Mouse (Mus musculus): Measurements from ENCODE around the gene Sacs.
A peak's percentile ranks its signal among the peaks of the same experiment; 100 is the strongest.
"Not testable (repeated sequence)": the region's sequence is repeated elsewhere in the genome, so short reads cannot be mapped to it uniquely, and the experiment has no call there.

Sacs gene

DNA sequence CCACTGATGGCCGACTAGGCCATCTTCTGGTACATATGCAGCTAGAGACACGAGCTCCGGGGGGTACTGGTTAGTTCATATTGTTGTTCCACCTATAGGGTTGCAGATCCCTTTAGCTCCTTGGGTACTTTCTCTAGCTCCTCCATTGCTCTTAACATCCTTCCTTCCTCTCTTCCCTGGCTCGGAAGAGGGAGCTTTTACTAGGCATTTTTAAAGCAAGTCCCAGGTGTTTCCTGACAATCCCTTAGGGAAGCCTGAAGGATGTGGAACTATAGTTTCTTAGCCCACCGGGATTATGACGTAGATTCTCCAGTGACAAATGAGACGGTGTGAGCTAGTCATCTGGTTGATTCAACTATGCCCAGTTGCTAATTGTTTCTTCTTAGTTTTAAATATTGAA lies 19.2 kb downstream of the Sacs start:
- not testable (repeated sequence) for DNase-seq (ENCODE audit: low read depth in 2 of 2, low spot score in 2 of 2)

DNA sequence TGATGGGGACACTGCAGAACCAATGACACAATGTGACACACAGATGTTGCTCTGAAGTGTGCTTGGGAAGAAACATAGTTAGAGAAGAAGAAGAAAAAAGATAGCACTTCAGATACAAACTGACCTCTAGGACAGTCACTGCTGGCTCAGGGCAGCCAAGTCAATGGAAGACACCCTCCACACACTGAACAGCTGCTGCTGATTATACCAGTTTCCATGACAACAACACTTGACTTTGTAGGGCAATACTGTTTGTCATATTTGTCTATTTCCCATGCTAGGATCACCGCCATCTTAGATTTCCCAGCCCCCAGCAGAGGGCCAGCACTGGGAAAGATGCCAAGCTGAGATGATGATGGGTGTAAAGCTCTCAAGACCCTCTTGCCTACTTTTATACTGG lies 22.7 kb downstream of the Sacs start:
- no peak for DNase-seq (ENCODE audit: low read depth in 2 of 2, low spot score in 2 of 2)

DNA sequence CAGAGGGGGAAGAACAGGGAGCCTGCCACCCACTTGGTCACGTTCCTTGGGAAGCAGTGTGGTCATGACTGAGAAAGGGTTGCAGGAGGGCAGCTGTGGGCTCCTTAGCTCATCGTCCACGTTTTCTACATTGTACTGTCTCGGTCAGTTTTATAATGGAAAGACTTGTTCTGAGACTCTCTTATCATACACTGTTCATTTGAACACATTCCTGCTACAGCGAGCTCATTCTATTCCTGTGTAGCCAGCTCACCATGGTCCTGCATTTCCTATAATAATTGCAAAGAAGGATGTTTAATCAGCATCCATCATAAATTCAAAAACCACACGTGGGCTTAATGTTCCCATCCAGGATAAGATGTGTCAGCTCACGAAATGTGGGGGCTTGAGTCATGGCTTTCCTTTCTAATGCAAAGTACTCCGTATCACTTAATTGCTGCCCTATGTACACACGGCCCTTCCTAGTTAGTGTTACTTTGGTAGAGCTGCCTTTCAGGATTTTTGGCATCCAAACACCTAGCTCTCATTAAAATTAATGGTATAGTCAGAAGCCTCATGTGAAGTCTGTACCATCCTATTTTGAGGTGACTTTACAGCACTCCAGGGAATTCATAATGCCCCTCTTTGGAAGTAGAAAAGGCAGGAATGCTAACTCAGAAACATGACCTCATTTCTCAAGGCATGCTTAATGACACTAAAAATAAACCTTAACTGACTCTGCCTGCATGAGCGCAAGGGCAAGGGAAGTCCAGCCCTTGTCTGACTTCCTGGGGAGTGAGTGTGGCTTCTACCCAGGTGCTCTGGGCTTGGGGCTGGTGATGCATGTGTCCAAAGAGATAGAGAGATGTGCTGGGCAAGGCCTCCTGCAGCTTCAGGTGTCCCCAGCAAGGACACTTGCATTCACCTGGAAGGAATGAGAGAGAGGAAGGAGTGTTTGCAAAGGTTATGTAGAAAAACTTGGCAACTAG lies 23.4 kb downstream of the Sacs start:
- no peak for DNase-seq (ENCODE audit: low read depth in 2 of 2, low spot score in 2 of 2)

DNA sequence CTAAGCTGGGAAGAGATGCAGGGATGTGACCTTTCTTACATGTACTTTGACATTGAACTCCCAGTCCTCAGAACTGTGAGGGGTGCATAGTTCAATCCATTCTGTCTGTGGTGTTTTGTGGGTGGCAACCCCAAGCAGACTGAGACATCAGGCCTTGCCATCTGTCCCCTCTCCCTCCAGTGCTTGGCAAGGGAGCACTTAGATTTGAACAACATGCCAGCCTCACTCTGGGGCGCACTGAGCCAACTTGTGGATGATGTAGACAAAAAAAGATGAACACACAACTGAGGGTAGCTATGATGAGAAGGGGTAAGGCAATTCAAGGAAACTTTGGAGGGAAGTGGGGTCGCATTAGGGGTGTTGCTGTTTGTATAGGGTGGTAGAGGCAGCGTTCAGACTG lies 26.2 kb downstream of the Sacs start:
- DNase-seq (ENCODE audit: low read depth in 2 of 2, low spot score in 2 of 2): no peak

DNA sequence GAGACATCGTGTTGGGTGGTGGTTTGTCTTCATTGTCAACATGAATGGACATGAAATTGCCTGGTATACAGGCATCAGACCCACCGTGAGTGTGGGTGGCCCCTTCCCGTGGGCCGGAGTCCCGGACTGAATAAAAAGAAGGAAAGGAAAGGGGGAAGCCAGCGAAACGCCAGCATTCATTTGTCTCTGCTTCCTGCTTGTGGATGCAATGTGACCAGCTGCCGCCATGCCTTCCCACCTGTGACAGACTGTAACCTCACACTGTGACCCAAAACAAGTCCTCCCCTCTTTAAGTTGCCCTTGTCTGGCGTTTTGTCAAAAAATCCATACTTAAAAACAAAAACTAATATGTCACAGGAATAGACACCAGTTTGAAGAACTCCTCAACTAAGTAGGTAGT lies 27.7 kb downstream of the Sacs start:
- no peak for DNase-seq (ENCODE audit: low read depth in 2 of 2, low spot score in 2 of 2)

DNA sequence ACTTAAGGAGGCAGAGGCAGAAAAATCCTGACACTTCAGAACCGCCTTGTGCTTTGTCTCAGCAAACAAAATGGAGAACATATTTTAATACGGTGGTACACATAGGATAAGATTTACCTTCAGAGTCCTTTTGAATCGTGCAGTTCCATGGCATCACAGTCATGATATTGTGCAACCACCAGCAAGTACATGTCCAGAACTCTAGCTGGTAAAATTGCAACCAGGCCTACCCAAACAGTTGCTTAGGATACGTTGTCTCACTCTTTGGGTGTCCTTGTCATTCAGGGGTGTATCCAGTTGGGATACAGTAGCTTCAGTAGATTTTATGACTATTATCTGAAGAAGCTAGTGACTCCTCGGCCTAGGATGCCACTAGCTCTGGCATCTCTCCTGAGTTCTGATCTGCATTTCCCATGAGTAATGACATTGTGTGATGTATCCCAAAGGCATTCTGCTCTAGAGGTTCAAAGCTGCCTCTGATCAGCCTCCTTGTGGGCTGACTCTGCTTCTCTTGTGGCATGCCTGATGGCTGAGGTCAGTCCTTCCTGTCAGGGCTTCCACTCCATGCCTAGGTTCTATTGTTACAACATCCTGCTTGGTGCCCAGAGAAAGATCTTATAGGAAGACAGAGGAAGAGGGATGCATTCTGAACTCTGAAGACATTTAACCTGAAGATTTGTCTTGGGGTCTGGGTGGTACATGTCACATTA lies 33.2 kb downstream of the Sacs start:
- DNase-seq (ENCODE audit: low read depth in 2 of 2, low spot score in 2 of 2): no peak

DNA sequence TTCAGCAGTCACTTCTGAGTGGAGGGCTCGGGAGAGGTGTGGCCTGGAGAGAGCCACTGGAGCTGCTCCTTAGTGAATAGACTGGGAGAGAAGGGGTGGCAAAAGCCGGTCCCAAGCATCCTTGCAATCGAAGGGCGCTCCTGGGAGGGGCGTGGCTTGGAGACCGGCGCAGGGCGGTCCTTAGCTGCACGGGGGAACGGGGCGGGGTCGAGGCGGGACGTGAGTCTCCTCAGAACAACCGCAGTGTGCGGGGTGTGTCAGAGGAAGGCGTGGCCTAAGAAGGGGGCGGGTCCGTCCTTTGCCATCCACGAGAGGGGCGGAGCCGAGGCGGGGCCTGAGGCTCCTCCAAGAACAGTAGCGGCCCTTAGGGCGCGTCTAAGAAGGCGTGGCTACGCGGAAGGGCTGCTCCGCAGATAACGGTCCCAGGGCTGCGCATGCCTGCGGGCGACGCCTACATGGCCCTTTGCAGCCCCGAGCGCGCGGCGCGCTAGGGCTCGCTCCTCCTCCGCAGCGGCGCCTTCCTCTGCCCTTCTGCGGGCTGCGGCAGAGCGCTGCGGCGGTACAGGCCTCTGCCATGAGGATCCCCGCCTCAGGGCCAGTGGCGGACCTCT lies 34.4 kb downstream of the Sacs start:
- DNase-seq (ENCODE audit: low read depth in 2 of 2, low spot score in 2 of 2): peak; percentile 99 to 100

DNA sequence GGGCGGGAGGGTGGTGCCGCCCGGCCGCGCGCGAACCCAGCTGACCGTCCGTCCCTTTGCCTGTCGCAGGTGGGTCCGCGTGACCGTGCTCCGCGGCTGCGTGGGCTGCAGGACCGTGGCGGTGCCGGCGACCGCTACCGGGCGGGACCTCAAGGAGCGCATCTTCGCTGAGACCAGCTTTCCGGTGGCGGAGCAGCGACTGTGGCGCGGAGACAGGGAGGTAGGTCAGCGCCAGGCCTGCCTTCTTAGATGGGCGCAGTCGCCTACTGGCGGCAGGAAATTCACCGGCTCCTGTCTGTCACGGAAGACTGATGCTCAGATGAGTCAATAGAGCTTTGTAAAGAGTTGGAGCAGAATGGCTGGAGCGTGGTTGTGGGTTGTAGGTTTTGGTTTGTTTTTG lies 35.0 kb downstream of the Sacs start:
- DNase-seq (ENCODE audit: low read depth in 2 of 2, low spot score in 2 of 2): peak; percentile 56 to 60

DNA sequence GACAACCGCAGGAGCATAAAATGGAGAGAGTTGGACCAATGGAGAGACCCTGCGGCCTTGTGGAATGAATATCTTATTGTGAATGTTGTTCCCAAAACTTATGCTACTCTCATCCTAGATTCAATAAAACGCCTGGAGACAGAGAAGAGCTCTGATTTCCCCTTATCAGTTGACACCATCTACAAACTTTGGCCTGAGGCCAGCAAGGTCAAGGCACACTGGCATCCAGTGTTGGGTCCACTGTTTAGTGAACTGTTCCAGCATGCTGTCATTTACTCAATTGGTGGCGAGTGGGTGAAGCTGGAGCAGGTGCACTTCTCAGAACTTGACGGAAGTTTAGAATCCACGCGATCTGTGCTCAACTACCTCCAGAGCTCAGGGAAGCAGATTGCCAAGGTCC lies 53.6 kb downstream of the Sacs start:
- no peak for DNase-seq (ENCODE audit: low read depth in 2 of 2, low spot score in 2 of 2)

DNA sequence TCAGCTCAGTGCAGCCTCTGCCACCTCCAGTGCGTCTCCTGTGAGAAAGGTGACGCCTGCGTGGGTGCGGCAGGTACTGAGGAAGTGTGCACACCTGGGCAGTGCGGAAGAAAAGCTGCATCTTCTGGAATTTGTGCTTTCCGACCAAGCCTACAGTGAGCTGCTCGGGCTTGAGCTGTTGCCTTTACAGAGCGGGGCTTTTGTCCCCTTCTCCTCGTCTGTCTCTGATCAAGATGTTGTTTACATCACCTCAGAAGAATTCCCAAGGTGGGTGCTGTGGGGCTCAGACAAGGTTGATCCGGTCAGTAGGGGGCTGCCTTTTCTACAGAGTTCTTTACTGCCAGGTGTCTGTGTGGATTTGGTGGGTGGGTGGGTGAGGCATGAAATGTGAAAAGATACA lies 54.1 kb downstream of the Sacs start:
- DNase-seq (ENCODE audit: low read depth in 2 of 2, low spot score in 2 of 2): no peak

DNA sequence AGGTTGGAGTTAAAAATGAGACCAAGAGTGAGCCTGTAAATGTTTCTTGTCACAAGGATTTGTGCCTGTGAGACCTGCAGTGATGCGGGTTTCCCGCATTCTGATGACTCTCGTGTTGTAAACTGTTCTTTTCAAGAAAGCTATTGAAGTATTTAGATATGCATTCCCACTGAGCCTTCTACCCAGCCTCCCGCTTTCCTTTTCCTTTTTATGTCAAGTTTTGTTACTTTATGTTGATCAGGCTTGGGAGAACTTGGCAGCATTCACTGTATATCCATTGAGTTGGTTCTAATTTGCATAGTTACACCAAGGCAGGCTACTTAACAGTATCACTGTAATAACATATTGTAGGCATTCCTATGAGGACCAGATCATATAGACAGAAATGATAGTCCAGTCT lies 56.2 kb downstream of the Sacs start:
- no peak for DNase-seq (ENCODE audit: low read depth in 2 of 2, low spot score in 2 of 2)

DNA sequence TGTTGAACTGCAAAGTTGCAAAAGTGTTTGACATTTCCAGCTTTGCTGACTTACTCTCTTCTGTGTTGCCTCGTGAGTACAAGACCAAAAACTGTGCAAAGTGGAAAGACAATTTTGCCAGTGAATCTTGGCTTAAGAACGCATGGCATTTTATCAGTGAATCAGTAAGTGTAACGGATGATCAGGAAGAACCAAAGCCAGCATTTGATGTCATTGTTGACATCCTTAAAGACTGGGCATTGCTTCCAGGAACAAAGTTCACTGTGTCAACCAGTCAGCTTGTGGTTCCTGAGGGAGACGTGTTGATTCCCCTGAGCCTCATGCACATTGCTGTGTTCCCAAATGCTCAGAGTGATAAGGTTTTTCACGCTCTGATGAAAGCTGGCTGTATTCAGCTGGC lies 71.9 kb downstream of the Sacs start:
- DNase-seq (ENCODE audit: low read depth in 2 of 2, low spot score in 2 of 2): no peak

DNA sequence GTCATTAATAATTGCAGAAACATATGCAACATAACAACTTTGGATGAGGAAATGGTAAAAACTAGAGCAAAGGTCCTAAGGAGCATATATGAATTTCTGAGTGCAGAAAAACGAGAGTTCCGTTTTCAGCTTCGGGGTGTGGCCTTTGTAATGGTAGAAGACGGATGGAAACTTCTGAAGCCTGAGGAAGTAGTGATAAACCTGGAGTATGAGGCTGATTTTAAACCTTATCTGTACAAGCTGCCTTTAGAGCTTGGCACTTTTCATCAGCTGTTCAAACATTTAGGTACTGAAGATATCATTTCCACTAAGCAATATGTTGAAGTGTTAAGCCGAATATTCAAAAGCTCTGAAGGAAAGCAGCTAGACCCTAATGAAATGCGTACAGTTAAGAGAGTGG lies 73.5 kb downstream of the Sacs start:
- DNase-seq (ENCODE audit: low read depth in 2 of 2, low spot score in 2 of 2): no peak

DNA sequence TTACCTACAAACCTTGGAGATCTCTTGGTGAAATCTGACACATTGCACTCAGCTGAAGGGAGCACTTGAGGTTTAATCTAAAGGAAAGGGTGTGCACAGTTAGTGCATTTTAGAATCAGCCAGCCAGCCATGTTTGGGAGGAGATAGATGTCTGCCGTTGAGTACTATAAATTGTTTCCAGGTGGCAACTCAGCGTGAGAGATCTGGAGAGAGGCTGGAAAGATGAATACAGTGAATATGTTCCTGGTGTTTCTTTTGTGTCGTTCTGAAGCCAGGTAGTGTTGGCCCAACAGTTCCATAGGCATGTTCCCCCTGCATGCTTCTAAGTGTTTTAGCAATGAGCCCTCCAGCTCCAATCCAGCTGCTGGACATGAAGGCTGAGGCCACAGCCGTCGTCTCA lies 82.9 kb downstream of the Sacs start:
- no peak for DNase-seq (ENCODE audit: low read depth in 2 of 2, low spot score in 2 of 2)

DNA sequence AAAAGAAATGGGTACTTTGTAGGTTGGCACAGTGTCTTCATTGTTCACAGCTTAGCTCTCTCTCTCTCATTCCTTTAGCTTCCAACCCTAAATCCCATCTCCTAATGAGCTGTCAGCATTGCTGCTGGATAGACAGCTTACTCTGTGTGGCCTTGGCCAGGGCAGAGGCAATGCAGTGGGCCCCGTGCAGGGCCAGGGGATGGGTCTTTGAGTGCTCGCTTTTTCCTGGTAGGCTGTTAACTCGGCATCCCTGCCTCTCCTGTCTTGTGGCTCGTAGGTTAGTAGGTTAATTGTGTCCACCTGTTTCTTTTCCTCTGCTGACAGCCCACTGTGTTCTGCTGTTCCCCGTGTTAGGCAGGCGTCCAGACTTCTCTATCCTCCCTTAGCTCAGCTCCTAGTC lies 84.2 kb downstream of the Sacs start:
- no peak for DNase-seq (ENCODE audit: low read depth in 2 of 2, low spot score in 2 of 2)

DNA sequence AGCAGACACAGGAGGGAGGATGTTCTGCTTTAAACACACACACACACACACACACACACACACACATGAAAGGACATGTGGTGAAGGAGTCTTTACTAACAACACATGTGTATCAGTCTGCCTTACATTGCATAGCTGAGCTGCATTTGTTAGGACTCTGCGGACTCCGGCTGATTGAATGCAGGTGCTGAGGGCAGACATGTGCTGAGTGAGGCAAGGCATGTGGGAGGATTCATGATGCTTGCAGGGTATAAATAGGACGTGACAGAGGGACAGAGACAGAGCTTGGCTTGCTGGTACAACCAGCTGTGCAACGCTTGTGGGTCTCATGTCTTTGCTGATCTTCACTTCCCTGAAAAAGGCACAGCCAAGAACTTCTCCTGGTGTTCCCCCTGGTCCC lies 85.5 kb downstream of the Sacs start:
- no peak for DNase-seq (ENCODE audit: low read depth in 2 of 2, low spot score in 2 of 2)

DNA sequence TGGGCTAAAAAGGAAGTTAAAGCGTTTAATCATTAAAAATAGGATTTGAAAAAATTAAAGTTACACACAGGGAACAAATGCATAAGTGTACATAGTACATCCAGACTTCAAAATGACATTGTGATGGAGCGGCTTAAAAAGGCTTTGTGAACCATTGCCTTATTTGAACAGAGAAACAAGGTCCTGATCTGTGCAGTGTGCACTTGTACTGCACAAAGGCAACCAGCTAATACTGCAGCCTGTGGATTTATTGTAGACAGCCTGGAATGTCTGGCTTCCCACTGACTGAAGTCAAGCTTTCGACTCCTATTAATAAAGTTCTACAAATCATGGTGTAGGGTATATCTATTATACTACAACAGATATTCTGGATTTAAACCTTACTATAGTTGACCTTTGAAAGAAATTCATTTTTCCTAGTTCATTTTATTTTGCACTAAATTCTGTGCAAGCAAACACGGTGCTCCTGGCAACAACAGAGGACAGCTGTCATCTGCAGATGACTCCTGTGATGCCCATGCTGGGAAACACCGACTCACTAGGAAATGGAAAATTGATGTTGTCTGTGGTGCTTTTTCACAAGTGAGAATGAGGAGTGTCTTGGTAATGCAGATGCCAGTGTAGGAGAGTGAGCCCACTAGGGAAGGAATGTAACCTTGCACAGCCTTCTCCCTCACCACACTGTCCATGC lies 86.3 kb downstream of the Sacs start:
- no peak for DNase-seq (ENCODE audit: low read depth in 2 of 2, low spot score in 2 of 2)

DNA sequence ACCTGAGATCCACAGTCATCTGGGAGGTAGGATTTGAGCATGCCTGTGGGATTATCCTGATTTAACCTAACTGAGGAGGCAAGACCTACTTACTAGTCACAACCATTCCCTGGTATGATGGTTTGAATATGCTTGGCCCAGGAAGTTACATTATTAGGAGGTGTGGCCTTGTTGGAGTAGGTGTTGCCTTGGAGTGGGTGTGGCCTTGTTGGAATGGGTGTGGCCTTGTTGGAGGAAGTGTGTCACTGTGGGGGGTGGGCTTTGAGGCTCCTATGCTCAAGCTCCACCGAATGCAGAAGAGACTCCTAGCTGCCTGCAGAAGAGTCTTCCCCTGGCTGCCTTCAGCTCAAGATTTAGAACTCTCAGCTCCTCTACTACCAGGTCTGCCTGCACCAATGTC lies 87.9 kb downstream of the Sacs start:
- no peak for DNase-seq (ENCODE audit: low read depth in 2 of 2, low spot score in 2 of 2)

DNA sequence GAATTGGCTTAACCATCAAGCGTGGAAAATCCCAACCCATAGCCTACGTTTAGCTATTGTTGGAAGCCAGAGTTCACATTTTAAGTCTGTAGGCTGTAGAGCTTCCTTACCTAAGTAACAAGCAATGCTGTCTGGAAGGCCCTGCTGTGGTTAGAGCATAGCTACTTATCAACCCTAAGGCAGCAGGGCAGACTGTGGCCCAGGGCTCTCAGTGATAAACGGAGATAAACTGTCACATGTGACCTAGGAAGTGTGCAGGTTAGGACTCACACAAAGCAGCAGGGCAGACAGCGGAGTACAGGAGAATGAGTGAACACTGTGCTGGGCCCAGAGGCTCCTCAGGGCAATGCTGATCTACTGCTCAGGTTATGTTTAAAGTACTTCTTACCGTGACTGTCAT lies 91.5 kb downstream of the Sacs start:
- DNase-seq (ENCODE audit: low read depth in 2 of 2, low spot score in 2 of 2): no peak

DNA sequence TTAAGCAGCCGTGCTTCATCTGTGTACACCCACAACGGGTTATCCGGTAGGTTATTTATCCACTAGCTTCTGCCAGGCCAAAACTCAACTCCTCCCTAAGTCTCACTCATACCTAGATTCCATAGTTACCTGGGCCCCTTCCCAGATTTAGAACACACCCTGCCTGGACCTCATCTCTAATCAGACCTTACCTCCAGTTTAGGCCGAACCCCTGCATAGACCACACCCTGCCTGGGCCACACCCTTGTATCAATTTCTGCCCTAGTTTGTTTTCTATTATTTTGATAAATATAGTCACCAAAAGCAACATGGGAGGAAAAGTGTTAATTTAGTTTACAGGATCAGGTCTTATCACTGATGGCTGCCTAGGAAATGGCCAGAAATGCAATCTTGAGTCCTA lies 91.9 kb downstream of the Sacs start:
- no peak for DNase-seq (ENCODE audit: low read depth in 2 of 2, low spot score in 2 of 2)

DNA sequence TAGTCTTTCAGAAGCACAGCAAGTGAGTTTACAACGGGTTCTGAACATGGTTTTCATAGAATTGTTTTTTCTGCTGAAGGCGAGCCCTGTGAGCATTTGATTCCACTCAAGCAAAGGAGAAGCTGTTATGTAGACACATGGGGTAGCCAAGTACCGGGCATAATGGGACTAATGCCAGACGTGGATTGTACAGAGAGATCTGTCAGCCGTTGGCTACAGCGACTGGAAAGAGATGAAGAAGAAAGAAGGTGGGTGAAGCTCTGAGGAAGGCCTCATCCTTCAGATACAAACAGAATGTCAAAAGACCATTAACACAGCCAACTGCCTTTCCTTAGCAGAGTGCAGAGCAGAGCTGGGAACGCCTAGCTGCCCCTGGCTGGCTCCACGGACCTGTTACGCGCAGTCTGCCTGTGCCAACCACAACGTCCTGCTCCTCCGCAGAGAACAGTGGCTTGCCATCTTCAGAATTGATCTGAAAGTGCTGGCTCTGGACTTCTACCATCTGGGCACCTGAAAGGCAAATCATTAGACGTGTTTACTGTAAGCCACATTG lies 93.8 kb downstream of the Sacs start:
- no peak for DNase-seq (ENCODE audit: low read depth in 2 of 2, low spot score in 2 of 2)
